Mouse (Mus musculus) thymus, postnatal 10 days (tissue): ENCODE results near the gene Aif1l.
"Not testable (repeated sequence)": the region's sequence is repeated elsewhere in the genome, so short reads cannot be mapped to it uniquely, and the experiment has no call there.

ENCODE experiments used
- DNase-seq, 2 experiments: peaks; one replicate each; pipeline ENCODE4 v3.0.0; 2021; ENCODE audit warnings: low spot score in 2 of 2

Aif1l gene

DNA sequence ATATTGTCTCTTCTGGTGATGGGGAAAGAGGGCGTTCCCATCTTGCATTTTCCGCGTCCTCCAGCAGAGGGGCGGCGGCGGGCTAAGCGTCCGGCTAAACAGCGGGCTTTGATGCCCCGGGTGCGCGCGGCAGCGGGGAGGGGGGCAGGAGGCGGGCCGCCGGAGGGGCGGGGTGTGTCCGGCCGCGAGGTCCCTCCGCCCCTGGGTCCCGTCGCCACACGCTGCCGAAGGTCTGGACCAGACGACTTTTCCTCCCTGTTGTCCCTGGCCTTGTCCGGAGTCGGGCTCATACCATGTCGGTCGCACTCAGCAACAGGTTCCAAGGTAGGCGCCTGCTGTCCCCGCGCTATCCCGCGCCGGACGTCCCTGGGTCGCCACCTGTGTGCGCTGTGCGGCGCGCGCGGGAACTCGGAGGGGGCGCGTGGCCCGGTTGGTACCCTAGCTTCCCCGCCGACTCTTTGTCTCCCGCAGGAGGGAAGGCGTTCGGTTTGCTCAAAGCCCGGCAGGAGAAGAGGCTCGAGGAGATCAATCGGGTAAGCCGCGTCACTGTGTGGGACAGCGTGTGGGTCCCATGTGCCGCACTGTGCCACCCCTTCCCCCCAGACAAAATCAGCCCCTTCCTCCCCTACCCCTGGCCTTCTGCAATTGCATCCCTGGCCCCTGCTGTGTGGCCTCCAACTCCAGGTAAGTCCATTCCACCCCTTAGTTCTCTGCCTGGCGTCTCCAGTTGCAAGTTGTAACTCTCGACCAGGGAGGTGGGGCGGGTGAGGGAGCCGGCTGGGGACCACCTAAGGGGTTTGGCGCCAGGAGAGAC, at the start of gene Aif1l:
Gene Aif1l (plus strand): TSS at position 82 of the 814 bp plus-strand sequence.
- DNase-seq, result peak; percentile 20 to 35

DNA sequence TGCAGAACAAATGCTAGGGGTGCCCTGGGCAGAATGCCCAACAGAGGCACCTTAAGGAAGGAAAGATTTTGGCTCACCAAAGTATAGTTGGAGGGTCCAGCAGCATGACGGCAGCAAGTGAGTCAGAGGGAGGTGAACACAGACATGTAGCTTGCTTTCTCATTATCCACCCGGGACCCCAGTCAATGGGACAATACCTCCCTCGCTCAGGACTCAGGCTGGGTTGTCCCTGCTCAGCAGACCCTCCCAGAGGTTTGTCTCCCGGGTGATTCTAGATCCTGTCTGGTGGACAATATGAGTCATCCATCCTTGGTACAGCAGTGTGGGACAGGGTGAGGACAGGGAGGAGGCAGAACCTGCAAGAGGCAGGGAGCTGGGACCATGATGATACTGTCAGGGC, 49.0 kb upstream of the Aif1l start:
- DNase-seq, result no peak

DNA sequence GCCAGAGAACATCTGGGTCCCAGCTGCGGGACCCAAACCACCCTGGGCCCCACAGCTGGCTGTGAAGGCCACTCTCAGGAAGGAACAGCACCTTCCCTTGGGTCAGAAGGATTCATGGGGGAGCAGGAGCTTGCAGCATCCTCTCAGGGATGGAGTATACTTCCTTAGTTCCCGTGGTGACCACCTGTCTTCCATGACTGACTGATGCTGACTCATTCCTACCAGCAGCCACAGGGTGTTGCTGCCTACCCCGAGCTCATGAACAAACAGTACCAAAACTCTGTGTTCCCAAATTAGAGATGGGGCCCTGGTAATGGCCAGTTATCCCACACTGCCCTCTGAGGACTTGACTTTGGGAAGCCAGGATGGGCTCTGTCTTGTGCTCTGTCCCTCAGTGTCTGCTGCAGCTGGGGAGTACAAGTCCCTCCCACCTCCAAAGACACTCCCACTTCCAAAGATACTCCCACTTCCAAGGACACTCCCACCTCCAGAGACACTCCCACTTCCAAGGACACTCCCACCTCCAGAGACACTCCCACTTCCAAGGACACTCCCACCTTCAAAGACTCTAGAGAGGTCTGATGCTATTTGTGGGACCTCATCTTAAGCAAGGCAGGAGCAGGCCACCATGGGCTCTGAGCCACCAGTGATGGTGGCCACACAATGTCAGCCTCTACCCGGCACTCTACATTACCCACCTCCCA, 48.1 kb upstream of the Aif1l start:
- DNase-seq, result no peak

DNA sequence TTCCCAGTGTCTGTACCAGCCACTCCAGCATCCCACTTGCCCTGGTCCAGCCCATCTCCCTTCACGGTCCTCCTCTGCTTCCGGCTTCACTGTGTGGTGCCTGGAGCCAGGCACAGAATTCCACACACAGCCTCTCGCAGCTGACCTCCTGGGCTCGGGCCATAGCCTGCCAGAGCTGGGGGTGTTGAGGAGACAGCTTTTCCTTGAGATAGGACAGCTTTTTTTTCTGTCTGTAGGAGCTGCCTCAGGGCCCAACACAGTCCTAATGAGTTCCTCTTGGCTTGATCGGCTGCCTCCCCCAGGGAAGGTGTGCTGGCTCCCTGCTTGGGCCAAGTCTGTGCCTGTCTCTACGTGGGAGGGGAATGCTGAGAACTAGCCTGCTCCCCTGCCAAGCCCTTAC, 45.9 kb upstream of the Aif1l start:
- no peak for DNase-seq

DNA sequence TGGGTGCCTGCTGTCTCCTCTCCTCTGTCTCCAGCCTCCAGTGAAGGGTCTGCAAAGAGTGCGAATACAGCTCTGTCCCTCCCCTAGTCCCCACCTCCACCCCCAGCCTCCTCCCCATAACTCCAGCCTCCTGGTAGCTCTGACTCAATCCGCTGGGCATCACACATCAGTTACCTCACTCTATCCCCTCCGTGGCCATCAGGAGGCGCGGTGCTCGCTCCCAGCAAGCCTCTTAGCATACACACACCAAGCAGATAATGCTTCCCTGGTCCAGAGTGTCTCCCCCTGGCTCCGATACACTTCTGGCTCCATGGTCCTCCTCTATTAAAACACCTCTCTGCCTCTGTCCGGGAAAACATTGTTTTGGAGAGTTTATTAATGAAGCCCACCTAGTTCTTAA, 45.3 kb upstream of the Aif1l start:
- no peak for DNase-seq

DNA sequence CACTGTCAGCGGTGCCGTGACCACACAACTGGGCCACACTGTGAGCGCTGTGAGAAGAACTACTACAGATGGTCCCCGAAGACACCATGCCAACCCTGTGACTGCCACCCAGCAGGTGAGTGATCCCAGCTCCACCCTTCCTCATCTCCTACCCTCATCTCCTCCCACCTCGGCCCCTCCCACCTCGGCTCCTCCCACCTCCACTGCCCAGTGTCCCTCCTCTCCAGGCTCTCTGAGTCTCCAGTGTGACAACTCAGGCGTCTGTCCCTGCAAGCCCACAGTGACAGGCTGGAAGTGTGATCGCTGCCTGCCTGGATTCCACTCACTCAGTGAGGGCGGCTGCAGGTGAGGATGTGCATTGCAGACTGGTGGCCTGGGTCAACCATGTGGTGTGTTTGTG, 44.3 kb upstream of the Aif1l start:
- no peak for DNase-seq

DNA sequence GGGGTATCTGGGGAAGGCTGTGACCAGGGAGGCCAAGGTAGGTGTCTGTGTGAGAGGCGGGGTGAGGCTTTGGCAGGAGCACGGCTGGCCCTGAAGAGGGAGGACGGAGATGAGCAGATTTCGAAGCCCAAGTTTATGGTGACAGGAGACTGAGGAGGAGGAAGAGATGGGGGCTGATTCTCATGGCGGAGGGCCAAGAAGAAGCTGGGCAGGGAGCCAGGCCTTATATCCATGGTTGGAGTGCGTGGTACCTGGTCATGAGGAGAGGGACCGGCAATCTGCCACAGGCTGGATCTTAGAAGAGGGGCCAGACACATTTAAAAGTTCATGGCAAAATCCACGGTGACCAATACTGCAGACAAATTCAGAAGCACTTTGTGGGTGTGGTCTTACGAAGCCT, 43.5 kb upstream of the Aif1l start:
- DNase-seq, result no peak

DNA sequence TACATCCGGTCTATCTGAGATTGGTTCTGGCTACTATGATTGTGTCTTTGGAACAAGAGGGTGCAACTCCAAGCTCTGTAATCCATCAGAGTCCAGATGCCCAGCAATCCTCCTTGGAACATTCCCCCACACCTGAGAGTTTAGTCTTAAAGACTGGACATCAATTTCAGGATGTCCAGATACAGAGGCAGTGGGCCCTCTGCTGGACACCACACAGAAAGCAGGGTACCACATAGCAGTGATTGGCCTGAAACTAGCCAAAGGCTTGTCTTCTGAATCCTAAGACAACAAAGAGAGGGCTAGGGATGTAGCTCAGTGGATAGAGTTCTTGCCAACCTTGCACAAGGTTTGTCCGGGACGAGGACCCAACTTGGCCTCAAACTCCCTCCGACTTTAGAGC, 37.4 kb upstream of the Aif1l start:
- DNase-seq, result no peak

DNA sequence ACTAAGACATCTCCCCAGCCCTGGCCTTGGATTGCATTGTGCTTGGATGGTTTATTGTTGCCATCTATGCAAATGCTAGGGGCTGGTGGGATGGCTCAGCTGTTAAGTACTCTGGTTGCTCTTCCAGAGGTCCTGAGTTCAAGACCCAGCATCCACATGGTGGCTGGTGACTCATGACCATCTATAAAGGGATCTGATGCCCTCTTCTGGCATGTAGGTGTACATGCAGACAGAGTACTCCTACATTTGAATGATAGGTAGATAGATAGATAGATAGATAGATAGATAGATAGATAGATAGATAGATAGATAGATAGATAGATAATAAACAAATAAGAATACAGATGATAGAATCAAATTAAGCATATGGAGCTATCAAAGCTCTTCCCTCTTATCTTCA, 35.7 kb upstream of the Aif1l start:
- not testable (repeated sequence) for DNase-seq

DNA sequence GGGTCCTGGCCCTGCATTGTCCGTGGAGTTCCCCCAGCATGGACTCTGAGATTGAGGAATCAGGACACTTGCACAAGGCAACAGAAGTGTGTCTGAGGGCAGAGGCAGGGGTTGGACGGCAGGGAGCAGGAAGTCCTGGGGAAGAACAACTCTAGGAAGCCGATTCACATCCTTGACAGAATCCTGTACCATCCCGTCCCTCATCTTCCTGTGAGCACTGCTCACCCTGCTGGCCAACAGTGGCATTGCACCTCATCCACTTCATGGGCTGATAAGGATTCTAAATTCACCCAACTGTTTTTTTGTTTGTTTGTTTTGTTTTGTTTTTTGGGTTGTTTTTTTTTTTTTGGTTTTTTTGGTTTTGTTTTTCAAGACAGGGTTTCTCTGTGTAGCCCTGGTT, 34.8 kb upstream of the Aif1l start:
- DNase-seq, result peak; percentile 42 to 80

DNA sequence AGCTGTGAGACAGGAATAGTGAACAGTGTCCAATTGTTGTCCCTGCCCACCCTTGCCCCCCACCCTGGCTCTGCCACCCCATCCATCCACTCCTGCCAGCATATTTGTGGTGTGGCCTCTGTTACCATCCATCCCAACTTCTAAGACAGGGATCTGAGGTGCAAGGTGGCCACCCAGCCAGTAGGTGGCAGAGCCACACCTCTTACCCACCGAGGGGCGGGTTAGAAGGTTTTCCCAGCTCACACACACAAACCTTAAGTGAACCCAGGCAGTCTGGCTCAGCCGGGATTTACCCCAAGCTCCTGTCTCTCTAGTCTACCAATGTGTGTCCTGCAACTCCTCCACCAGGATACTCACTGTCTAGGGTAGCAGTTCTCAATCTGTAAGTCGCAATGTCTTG, 32.3 kb upstream of the Aif1l start:
- peak in 1 of 2 experiments; percentile 63 for DNase-seq

DNA sequence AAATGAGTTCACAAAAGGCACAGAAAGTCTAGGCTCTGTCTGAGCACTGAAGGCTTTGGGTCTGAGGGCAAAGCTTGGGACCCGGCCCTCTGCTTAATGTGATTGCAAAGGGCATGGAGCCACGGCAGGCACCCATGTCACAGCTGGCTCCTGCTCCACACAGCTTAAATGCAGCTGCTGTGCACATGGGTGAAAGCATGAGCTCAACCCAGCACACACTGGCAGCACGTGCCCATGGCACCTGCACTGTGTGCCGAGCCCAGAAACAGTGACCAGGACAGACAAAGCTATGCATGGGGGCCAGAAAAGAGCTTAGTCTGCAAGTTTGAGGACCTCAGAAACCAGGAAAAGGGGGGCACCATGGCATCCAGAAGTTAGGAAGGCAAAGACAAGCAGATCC, 26.3 kb upstream of the Aif1l start:
- DNase-seq, result no peak

DNA sequence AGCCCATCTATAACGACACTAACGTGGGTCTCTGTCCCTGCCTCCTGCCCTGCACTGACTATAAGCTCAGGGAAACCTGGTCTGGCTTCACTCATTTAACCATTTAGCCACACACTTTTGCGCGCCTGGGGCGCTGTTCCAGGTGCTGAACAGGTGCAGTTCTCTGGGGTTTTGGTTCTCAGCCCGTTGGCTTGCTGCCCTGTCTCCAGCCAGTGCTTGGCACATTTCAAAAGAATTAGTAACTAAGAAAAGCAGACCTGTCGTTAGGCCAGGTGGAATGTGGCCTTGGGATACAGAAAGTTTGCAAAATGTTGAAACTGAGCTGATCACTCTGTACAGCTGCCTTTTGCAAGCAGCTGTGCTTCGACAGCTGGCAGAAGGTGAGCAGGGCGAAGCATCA, 25.1 kb upstream of the Aif1l start:
- no peak for DNase-seq

DNA sequence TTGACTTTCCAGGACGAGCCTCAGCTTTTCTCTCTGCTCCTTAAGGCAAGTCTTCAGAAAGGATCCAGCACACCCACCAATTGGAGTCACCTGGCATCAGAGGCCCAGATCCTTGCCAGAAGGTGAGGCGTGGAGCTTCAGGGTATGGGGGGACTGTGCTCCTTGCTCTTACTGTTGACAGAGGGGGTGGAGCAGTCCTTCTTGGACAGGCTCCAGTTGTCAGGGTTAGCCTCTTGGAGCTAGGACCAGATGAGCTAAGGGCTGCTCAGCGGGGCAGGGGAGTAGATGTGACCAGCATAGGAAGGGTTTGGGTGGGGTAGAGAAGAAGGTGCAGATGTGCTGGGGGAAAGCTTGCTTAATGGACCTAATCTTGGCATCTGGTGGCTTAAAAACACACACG, 24.0 kb upstream of the Aif1l start:
- DNase-seq, result no peak

DNA sequence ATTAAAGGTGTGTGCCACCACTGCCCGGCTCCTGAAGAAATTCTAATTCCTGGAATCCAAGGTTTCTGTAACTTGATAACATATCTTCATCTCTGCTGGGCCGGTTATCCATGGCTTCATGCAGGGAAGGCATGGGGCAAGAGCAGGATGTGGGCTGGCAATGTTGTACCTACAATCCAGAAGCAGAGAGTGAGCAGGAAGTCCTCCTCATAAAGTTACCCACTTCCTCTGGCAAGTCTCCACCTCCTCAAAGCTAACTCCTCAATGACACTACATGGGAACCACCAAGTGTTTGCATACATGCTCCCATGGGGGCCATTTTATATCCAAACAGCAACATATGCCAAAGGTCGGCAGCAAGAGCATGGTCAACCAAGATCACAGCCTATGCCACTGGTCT, 20.3 kb upstream of the Aif1l start:
- peak in 1 of 2 experiments; percentile 12 for DNase-seq

DNA sequence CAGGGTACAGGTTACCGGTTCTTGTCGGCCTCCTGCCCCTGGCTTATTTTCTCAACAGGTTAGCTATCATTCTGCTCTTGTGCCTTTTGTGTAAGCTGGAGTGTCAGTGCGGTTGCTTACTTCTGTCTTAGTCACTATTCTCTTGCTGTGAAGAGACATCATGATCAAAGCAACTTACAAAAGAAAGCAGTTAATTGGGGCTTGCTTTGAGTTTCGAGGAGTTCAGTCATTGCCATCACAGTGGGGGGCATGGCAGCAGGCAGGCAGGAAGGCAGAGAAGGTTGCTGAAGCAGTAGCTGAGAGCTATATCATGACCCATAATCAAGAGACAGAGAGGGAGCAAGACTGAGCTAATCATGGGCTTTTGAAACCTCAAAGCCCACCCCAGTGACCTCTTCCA, 15.4 kb upstream of the Aif1l start:
- no peak for DNase-seq

DNA sequence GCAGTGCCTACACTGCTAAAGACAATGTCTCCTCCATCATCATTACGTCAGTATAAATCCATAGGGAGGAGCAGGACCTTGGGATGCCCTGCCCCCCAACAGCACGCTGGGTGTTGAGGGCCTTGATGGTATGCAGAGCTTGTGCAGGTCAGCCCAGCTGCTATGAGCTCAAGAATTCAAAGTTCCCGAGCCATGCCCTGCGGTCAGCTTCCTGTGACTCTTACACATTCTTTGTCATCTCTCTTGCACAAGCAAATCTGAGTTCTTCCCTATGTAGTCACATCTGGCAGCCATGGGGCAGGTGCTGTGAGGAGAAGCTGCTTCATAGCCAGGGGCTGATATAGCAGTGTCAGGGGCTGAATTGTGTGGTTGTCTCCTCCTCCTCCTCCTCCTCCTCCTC, 14.9 kb upstream of the Aif1l start:
- no peak for DNase-seq

DNA sequence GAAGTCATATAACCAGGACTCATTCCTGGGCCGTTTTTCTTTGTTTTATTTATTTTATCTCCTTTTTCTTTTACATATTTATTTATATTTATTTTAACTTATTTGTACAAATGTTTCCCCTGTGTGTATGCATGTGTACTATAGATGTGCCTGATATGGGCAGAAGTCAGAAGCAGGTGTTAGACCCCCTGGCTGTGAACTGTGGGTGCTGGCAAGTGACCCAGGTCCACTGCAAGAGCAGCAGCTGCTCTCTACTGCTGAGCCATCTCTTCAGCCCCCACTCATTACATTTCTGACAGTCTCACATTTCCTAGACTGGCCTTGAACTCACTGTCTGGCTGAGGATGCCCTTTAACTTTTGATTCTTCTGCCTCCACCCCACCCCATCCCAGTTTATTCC, 11.6 kb upstream of the Aif1l start:
- DNase-seq, result no peak

DNA sequence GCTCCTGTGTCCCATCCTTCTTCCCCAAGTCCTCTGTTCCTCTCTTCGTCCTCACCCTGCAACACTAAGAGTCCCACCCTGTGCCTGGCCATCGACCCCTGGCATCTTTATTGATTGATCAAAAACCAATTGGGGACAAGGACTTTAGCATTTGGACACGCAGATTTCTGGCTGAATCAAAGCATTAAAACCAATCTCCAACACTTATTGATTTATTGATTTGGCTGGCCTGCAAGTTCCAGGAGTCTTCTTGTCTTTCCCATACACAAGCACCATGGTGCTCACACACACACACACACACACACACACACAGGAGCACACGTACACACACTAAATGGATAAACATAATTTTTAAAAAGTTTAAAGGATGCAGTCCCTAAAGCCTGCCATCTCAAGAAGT, 6.9 kb upstream of the Aif1l start:
- no peak for DNase-seq

DNA sequence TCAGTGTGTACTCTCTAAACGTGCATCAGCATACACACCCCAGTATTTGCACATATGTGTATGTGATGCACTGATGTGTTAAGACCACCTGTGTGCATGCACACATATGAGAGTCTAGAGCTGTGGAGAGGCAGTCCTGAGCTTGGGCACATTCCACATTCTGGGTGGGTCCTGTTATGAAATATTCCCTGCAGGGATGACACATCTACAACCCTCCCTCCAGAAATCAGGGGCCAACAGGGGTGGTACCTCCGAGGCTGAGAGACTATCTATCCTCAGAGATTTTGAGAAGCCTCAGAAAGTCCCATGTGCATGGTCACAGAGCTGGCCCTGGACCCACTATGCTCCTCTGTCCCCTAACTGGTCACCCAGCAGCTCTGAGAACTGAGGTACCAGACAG, 4.4 kb upstream of the Aif1l start:
- no peak for DNase-seq

DNA sequence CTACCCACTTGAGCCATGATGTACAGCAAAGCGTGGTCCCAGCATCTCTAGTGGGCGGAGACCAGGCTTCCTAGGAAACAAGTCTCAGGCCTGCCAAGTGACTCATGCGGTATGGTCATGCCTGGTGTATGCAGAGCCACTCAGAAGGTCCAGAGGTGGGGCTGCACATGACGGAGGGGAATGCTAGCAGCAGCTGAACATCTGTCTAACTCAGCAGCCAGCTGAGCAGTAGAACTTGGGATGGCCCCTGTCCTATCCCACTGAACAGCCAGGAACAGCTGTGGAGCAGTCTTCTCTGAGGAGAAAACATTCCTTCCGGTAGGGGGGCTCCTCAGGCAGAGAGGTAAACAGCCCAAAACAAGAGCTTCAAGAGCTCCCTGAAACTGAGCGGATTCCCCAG, 1.5 kb upstream of the Aif1l start:
- DNase-seq, result no peak

DNA sequence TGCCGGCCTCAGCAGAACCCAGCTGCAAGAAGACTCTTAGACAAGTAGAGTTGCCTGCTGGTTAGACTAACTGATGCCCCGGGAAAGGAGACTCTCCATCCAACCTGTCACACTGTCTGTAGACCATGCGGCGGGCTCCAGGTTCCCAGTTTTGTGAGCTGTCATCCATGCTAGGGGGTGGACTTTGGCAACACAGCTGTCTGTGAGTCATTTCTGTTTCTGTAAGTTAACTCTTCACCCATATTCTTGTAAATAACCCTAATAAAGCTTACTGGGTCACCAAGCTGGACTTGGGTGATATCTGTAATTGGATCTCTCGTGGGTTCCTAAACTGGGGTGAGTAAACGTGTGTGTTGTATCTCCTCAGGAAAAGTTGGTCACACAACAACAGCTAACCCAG, 1.1 kb upstream of the Aif1l start:
- DNase-seq, result no peak

DNA sequence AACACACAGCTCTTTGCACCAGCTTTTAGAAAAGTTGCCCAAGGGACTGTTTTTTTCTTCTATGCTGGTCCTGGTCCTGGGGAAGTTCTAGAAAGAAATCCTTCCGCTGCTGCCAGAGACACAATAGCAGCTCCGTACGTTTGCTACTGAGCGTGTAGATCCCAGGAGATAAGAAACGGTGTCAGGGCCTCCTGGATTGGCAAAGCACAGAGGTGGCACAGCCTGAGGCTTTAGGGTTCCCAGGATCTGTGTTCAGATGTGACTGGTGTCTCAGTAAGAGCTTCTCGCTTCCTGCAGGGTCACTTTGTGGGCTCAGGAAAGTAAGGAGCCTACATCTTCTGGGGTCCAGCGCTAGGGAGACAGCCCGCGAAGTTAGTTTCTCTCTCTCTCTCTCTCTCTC, 1.0 kb downstream of the Aif1l start:
- no peak for DNase-seq

DNA sequence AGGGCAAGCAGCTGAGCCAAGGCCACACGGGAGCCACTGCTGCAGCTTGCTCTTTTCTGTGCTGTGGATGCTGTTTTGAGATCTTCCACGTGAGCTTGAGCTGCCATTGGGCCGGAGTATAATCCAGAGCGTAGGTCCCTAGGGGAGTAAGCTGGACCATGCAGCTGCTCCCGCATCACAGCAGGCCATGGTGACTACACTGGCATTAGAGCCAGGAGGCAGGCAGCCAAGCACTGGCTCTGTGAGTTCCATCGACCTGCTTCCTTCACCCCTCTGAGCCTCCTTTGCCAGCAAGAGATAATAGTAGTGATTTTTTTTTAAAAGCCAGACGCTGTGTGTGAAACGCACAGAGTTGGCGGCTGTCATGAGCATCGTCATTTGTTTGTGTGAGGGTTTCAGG, 2.3 kb downstream of the Aif1l start:
- no peak for DNase-seq
